Mouse (Mus musculus) common myeloid progenitor, adult 5-6 weeks (primary cell): ENCODE results near the gene Ngb. TPM values are rescaled to one million over a fixed set of nuclear protein-coding genes. Genes with fewer than 3 reads are reported as not detected.

Experiments
- ATAC-seq: replicated peaks from 2 replicates; pipeline ENCODE4 v1.8.0; 2016; ENCODE audit warnings: low read depth, mild to moderate bottlenecking, moderate TSS enrichment, inconsistent platforms; ENCODE audit not compliant: poor library complexity, severe bottlenecking
- total RNA-seq: library from RNA; stranded (forward); fragments of 200-1000, 187-1606 nt; gene quantifications from 2 replicates; pipeline ENCODE4 v1.2.3, GENCODE M21; 2017

The Ngb gene
- total RNA-seq, 1 experiment from 2014 or later, result not detected

DNA sequence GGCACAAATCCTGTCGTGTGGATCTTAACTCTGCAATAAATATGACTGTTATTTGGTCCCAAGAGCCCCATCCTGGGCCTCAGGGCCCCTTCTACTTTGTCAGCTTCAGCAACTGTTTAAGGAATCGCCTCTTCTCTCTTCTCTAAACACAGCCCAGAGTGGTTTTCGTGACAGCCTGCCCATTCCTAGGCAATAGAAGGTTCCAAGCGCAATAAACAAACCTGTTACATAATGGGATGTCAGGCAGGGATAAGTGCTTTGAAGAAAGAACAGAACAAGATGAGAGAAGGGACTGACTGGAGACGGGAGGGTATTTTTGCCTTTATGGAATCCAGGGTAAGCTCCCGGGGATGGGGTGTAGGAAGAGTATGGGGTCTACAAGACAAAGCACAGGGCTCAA is 8.7 kb downstream of the Ngb start:
- ATAC-seq, result no peak

DNA sequence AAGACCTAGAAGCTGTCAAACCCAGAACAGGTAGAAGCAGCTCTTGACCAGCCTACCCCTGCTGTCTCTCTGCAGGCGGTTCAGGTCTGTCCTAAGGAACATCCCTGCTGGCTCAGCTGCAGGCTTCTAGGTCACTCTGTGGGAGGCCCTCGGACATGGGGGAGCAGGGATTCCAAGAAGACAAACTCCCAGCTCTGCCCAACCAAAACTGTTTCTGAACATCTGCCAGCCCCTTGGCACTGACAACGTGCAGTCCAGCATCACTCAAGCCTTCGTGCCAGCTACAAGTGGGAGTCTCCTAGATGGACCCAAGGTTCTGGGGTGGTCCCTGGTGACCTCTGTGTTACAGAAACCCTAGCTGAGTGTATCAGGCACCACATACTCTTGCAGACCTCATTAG is 9.1 kb downstream of the Ngb start:
- no peak for ATAC-seq

GRCm38 (mm10) chr12:87091916-87092315 is 10.4 kb downstream of the Ngb start:
- ATAC-seq, result no peak

DNA sequence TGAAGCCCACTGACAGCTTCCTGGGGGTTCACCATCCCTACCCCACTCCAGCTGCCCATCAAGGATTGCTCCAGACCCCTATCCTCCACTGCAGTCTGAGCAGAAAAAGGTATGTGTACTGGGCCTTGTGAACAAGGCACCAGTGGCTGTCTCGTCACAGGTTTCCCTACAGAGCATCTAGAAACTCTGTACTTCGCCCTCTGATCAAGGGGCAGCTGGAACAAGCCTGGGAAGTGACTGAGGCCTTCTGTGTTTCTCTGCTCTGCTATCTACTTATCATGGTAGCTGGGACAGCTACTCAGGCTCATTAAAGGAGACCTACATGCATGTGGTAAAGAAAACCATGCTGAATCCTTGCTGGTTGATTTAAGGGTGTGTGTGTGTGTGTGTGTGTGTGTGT is 12.6 kb downstream of the Ngb start:
- no peak for ATAC-seq

DNA sequence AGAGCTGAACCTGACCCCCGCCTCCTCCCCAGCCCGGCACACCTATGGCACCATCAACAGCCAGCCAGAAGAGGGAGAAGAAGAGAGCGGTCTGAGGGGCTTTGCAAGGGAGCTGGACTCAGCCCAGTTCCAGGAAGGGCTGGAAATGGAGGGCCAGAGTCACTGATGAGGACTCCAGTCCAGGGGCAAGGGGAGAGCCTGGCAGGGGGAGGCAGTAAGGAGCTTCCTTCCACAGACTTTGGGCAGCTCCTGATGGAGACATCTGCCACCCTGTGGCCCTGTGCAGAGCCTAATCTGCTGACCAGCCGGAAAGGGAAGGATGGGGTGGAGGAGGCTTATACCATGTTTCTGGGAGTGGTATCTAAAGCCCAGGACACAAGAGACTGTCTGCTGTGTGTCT is 13.1 kb downstream of the Ngb start:
- no peak for ATAC-seq

- ATAC-seq, result no peak
These were observed 14.0 kb downstream of the Ngb start for GRCm38 (mm10) chr12:87088331-87088730.

- ATAC-seq, result no peak
These were observed 15.1 kb downstream of the Ngb start for GRCm38 (mm10) chr12:87087236-87087635.

DNA sequence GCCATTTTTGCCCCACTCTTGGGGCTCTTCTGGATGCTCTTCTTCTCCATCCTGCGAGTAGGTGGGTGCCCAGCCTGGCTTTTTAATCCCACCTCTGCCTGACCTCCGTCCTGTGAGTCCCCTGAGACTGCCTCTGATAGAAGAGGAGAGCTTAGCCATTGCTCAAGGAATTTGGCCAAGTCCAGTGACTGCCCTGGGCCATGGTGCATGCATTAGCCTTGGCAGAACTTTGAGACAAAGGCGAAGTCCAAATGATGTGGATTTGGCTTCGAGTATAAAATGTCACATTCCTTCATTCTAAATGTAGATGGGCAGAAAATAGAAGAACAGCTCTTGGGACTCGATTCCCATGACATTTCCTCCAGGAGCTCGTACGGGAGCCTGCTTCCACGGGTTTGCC is 19.5 kb downstream of the Ngb start:
- no peak for ATAC-seq

DNA sequence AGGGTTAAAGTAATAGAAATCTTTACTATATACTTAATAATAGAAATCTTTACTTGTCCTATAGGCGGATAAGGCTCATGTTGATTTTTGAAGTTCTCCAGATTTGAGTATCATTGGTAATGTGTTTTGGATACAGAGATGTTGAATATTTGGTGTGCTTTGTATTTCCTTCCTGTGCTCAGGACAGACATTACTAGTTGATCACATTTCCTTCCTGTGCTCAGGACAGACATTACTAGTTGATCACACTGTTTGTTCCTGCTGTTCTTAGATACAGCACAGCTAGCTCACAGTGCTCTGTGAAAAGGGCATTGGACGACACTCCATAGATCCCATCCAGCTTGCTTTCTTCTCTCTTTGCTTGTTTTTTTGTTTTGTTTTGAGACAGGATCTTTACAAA is 25.7 kb downstream of the Ngb start:
- ATAC-seq, result no peak

DNA sequence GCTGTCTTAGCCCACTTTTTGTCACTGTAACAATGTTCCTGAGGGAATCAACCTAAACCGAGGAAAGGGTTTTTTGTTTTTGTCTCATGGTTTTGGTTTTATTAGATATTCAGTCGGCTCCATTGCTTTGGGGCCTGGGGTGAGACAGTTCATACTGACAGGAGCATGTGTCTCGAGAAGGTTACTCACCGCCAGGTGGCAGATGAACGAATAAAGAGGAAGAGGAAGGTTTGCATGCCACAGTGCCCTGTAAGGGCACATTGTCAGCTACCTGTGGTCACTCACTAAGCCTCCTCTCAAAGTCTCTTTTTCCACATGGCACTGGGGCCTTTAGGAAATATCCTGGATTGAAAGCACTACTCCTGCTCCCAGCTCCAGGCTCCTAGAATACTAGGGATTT is 31.8 kb downstream of the Ngb start:
- no peak for ATAC-seq

GRCm38 (mm10) chr12:87066429-87066828 is 35.9 kb downstream of the Ngb start:
- no peak for ATAC-seq

GRCm38 (mm10) chr12:87065446-87065845 is 36.9 kb downstream of the Ngb start:
- ATAC-seq, result no peak

DNA sequence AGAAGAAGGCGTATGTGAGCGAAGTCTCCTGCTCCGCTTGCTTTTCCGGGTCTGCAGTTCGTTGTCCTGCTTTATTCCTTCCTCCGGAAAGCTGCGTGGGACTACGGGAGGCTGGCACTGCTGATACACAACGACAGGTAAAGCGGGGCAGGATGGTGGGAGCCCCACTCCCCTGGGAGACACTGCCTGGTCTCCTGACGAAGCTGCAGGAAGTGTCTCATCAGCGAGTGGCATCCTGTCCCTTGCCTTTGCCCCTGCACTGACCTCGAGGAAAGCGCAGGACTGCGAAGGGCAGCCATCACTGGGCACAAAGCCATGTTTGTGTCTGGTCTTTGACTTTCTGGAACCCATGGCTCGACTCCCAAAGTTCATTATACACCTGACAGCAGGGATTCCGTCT is 45.3 kb downstream of the Ngb start:
- no peak for ATAC-seq

GRCm38 (mm10) chr12:87054873-87055272 is 47.5 kb downstream of the Ngb start:
- ATAC-seq, result no peak

DNA sequence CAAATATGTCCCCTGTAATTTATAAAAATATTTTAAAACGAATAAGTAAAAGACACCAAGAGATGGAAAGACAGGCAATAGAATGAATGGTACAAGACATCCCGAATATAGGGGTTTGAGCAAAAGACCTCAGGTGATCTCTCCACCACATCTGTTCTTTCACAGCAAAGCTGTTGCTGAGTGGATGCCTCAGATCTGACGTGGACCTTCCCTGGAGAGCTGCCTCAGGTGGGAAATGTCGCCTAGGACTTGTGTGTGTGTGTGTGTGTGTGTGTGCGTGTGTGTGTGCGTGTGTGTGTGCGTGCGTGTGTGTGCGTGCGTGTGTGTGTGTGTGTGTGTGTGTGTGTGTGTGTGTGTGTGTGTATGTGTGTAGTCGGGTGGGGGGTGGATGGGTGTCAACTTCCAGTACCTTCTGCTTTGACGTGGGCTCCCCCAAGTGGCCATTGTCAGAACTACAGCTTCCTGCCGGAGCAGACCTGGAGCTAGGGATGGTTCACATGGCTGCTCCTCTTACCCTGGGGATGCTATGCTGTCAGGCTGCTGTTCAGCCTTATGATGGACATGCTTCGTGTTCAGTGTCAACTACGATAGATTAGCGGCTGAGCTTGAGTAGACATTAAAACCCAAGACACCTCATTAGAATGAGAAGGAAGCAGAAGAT is 49.5 kb downstream of the Ngb start:
- peak; percentile 89 for ATAC-seq

DNA sequence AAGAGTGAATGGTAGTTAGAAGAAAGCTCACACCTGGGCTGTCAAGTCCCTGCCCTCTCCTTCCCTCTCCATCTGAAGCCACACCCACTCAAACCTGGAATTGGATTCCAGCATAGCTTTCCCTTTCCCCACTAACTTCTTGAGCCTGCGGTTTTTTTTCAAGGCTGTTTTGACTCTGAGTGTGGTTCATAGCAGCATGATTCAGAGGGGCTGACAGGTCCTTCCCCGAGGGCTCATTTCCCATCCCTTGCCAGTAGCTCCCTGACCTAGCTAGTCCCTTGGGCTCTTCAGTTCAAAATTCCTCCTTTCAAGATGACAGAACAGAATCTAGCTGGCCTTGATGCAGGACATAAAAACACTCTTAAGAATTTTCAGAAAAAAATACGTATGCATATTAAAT is 54.8 kb downstream of the Ngb start:
- ATAC-seq, result no peak

Other genes with a start within 250 kb of the Ngb start
- 1.9 and 3.6 TPM in 2 replicates for gene Irf2bpl, start 217.7 kb downstream of the Ngb start, total RNA-seq
- 23.8 and 33.9 TPM in 2 replicates for gene Cipc, start 155.5 kb downstream of the Ngb start, total RNA-seq
- not detected in 2 replicates for gene Zdhhc22, start 112.1 kb downstream of the Ngb start, total RNA-seq
- gene Tmem63c, start 81.2 kb downstream of the Ngb start, total RNA-seq, result not detected in 2 replicates
- 18.1 and 19.7 TPM in 2 replicates for gene Gstz1, start 44.6 kb upstream of the Ngb start, total RNA-seq
- 7.9 and 9.7 TPM in 2 replicates for gene Pomt2, start 45.4 kb upstream of the Ngb start, total RNA-seq
- 2.1 TPM in 1 of 2 replicates, not detected in the other for gene Samd15, start 97.2 kb upstream of the Ngb start, total RNA-seq
- gene Tmed8, start 97.9 kb upstream of the Ngb start, total RNA-seq, result 8.1 TPM in 2 replicates
- not detected in 2 replicates for gene Noxred1, start 136.2 kb upstream of the Ngb start, total RNA-seq
- gene Vipas39, start 163.7 kb upstream of the Ngb start, total RNA-seq, result 19.3 and 23.7 TPM in 2 replicates
- gene Ahsa1, start 163.9 kb upstream of the Ngb start, total RNA-seq, result 253 and 275 TPM in 2 replicates
- not detected in 2 replicates for gene Ism2, start 197.2 kb upstream of the Ngb start, total RNA-seq